Mouse (Mus musculus) neural tube, embryonic 11.5 days (tissue): Measurements from ENCODE around the gene Cldn24. TPM values are rescaled to one million over a fixed set of nuclear protein-coding genes. Genes with fewer than 3 reads are reported as not detected.

Source experiments
- ATAC-seq: fragments of 200-750 bp; cut with Nextera tagmentation; 2 replicates; pipeline ENCODE4 v1.8.0; 2017; ENCODE audit warnings: moderate number of reproducible peaks, mild to moderate bottlenecking, moderate TSS enrichment, moderate library complexity; ENCODE audit not compliant: insufficient read depth, low FRiP score, low TSS enrichment
- DNase-seq: peaks from one replicate; pipeline ENCODE4 v3.0.0-alpha.2; 2015; ENCODE audit warnings: low spot score
- H3K27ac ChIP-seq: fragments of 300-500 bp; sonication (generic); 2 replicates; pipeline ENCODE4 v1.5.1; 2014; ENCODE audit warnings: low read depth, mild to moderate bottlenecking, low read length
- H3K27me3 ChIP-seq: fragments of 300-500 bp; sonication (generic); 2 replicates; pipeline ENCODE4 v1.6.1; 2014; ENCODE audit warnings: mild to moderate bottlenecking, low read length, mixed read lengths; ENCODE audit not compliant: control insufficient read depth, insufficient read depth
- H3K36me3 ChIP-seq: fragments of 300-500 bp; sonication (generic); 2 replicates; pipeline ENCODE4 v1.6.1; 2014; ENCODE audit warnings: mild to moderate bottlenecking, low read length, moderate library complexity, mixed read lengths; ENCODE audit not compliant: control insufficient read depth, insufficient read depth
- H3K4me1 ChIP-seq: fragments of 300-500 bp; sonication (generic); 2 replicates; pipeline ENCODE4 v1.6.1; 2014; ENCODE audit warnings: low read length, mixed read lengths; ENCODE audit not compliant: control insufficient read depth, insufficient read depth
- H3K4me2 ChIP-seq: fragments of 300-500 bp; sonication (generic); 2 replicates; pipeline ENCODE4 v1.6.1; 2014; ENCODE audit warnings: low read depth, mild to moderate bottlenecking, moderate library complexity
- H3K4me3 ChIP-seq: fragments of 300-500 bp; sonication (generic); 2 replicates; pipeline ENCODE4 v1.5.1; 2014; ENCODE audit warnings: low read depth, low read length
- H3K9ac ChIP-seq: fragments of 300-500 bp; sonication (generic); 2 replicates; pipeline ENCODE4 v1.6.1; 2014; ENCODE audit warnings: mild to moderate bottlenecking, low read length
- H3K9me3 ChIP-seq: fragments of 300-500 bp; sonication (generic); 2 replicates; pipeline ENCODE4 v1.6.1; 2016; ENCODE audit warnings: low read length; ENCODE audit not compliant: control insufficient read depth
- WGBS: fragments of 180-500 bp; shearing (Covaris S2); extraction: QIAGEN DNeasy Blood & Tissue Kit; methylation state at CpG from one replicate; pipeline ENCODE4 v1.1.7; 2014; 5-methylcytosine and 5-hydroxymethylcytosine counted together
- polyA plus RNA-seq: library from polyadenylated mRNA; unstranded; fragments of >200 nt; fragmentation: Nextera tagmentation; extraction: Ambion mirVana; gene quantifications from 2 replicates; pipeline ENCODE4 v1.2.1, GENCODE M21; 2014

Cldn24 gene
- polyA plus RNA-seq, 1 experiment from 2014 or later = not detected

DNA sequence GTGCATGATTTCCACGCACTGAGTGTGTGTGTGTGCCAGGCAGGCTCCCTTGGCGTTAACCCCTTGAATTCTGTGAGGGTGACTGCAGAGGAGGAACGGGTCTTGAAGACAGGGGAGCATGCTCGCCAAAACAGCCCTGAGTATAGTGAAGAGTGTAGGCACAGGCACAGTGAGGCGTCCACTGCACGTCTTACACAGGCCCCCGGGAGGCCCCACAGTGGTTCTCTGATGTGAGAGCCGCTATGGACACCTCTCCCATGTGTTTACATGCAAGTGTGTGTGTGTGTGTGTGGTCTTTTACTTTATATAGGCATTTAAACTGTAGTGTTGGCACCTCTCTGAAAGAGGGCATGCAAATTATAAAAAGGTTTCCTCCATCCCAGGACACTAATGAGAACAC lies 44.6 kb downstream of the Cldn24 start:
- ATAC-seq (no peak), DNase-seq (no peak)
- no peak overlapping the region for H3K4me2 ChIP-seq
- no peaks in the 10 kb centered on the region for H3K27me3 ChIP-seq
- no peak overlapping the region for H3K27ac ChIP-seq
- no peak overlapping the region for H3K4me3 ChIP-seq
- 90% methylated on average over 8 of the region's 8 CpGs for WGBS
- no peaks in the 10 kb centered on the region for H3K4me1 ChIP-seq
- no peak overlapping the region for H3K9ac ChIP-seq
- no peaks in the 10 kb centered on the region for H3K9me3 ChIP-seq
- H3K36me3 ChIP-seq = no peaks in the 10 kb centered on the region

DNA sequence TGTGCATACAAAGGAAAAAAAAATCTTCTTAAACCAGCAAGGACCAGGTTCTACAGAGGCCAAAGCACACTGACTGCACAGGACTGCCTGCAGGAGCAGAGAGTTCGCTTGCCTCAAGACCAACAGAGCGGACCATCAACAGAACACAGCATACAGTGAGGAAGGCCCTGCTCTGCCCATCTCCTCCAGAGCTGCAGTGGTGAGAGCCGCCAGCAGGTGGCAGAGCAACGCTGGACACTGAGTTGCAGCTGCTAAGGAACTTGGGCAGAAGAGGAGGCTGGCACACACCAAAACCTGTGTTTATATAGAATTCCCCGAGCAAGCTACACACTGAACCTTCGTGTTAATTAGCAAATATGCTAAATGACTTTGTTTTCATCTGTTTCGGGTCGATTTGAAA lies 45.1 kb downstream of the Cldn24 start:
- no peaks in the 10 kb centered on the region for H3K27me3 ChIP-seq
- WGBS = 37% methylated on average over 8 of the region's 8 CpGs

More for the DNA sequence above, 45.1 kb downstream of the Cldn24 start:
- Histone ChIP-seq H3K27ac (no peak overlapping the region), H3K4me2 (no peak overlapping the region), H3K4me3 (no peak overlapping the region), H3K9ac (no peak overlapping the region), H3K9me3 (no peaks in the 10 kb centered on the region), H3K4me1 (no peaks in the 10 kb centered on the region), H3K36me3 (no peaks in the 10 kb centered on the region)
- peak; percentile 88 for DNase-seq
- ATAC-seq = peak; percentile 48; the same call in 1 of the 2 replicates

Other genes starting within 250 kb of the Cldn24 start
- gene Ing2, start 146.6 kb upstream of the Cldn24 start, polyA plus RNA-seq = 11.4 and 11.6 TPM in 2 replicates
- 42.6 and 43.6 TPM in 2 replicates for gene Cdkn2aip, start 108.2 kb upstream of the Cldn24 start, polyA plus RNA-seq
- not detected in 2 replicates for gene Cldn22, start 2.3 kb downstream of the Cldn24 start, polyA plus RNA-seq
- gene Wwc2, start 168.8 kb downstream of the Cldn24 start, polyA plus RNA-seq = 9.6 and 10.1 TPM in 2 replicates